Mouse (Mus musculus): ENCODE measurements around the gene Gm15093.
"Not testable (repeated sequence)": the region's sequence is repeated elsewhere in the genome, so short reads cannot be mapped to it uniquely, and the experiment has no call there.

Gene Gm15093

DNA sequence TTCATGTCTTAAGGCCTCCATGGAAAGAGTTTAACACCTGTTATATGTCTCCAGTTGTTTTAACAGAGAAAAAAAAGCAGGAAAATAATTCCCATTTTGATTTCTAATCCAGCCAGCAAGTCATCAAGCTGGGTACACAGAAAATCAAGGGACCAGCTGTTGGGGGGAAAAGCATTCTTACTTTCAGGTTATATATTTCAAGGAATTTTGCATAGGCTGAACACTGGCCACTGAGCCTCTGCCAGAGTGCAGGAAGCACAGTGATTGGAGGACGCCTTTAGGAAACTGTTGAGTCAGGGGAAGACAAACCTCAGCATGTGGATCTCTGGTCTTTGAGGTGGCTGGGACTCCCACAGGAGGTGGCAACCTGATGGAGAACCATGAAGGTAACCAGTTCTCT is at the start of gene Gm15093:
Gene Gm15093 (plus strand): TSS at position 301 of the 400 bp plus-strand sequence.
- DNase-seq: not testable (repeated sequence)

All from kidney, adult 11 months (tissue).